Mouse (Mus musculus) forebrain, postnatal 0 days (tissue): ENCODE results near the gene Kdelr2. TPM values are rescaled to one million over a fixed set of nuclear protein-coding genes. Genes with fewer than 3 reads are reported as not detected.

ENCODE experiments used
- ATAC-seq: fragments of 200-750 bp; cut with Nextera tagmentation; 2 replicates; pipeline ENCODE4 v1.8.0; 2017; ENCODE audit warnings: mild to moderate bottlenecking, moderate library complexity
- DNase-seq: peaks from one replicate; pipeline ENCODE4 v3.0.0-alpha.2; 2015
- H3K27ac ChIP-seq: fragments of 300-500 bp; sonication (generic); 2 replicates; pipeline ENCODE4 v1.5.1; 2014; ENCODE audit warnings: low read depth, mild to moderate bottlenecking, antibody characterized with exemption, low read length, moderate library complexity, mixed read lengths
- H3K27me3 ChIP-seq: fragments of 300-500 bp; sonication (generic); 2 replicates; pipeline ENCODE4 v1.6.1; 2014; ENCODE audit warnings: mild to moderate bottlenecking, low read length, mixed read lengths; ENCODE audit not compliant: insufficient read depth
- H3K36me3 ChIP-seq: fragments of 300-500 bp; sonication (generic); 2 replicates; pipeline ENCODE4 v1.6.1; 2014; ENCODE audit warnings: mild to moderate bottlenecking, moderate library complexity; ENCODE audit not compliant: insufficient read depth
- H3K4me1 ChIP-seq: fragments of 300-500 bp; sonication (generic); 2 replicates; pipeline ENCODE4 v1.6.1; 2014; ENCODE audit warnings: antibody characterized with exemption; ENCODE audit not compliant: insufficient read depth
- H3K4me2 ChIP-seq: fragments of 300-500 bp; sonication (generic); 2 replicates; pipeline ENCODE4 v1.6.1; 2014; ENCODE audit warnings: low read depth, mild to moderate bottlenecking, moderate library complexity
- H3K4me3 ChIP-seq: fragments of 300-500 bp; sonication (generic); 2 replicates; pipeline ENCODE4 v1.5.1; 2014; ENCODE audit warnings: low read depth, low read length, mixed read lengths
- H3K9ac ChIP-seq: fragments of 300-500 bp; sonication (generic); 2 replicates; pipeline ENCODE4 v1.6.1; 2014; ENCODE audit warnings: mild to moderate bottlenecking
- H3K9me3 ChIP-seq: fragments of 300-500 bp; sonication (generic); 2 replicates; pipeline ENCODE4 v1.6.1; 2016; ENCODE audit warnings: low read length
- CTCF ChIP-seq: sonication (generic); IDR thresholded peaks from 2 replicates; pipeline ENCODE4 v1.5.1; 2016; ENCODE audit warnings: antibody characterized with exemption, control low read depth, low read depth
- WGBS: fragments of 180-500 bp; shearing (Covaris S2); extraction: QIAGEN DNeasy Blood & Tissue Kit; methylation state at CpG from one replicate; pipeline ENCODE4 v1.1.7; 2014; 5-methylcytosine and 5-hydroxymethylcytosine counted together
- polyA plus RNA-seq: library from polyadenylated mRNA; unstranded; fragments of >200 nt; fragmentation: Nextera tagmentation; extraction: Ambion mirVana; gene quantifications from 2 replicates; pipeline ENCODE4 v1.2.1, GENCODE M21; 2015
- total RNA-seq: library from RNA; depleted of rRNA; stranded (reverse); fragments of >200 nt; gene quantifications from 2 replicates; pipeline ENCODE4 v1.2.3, GENCODE M21; 2014

Gene Kdelr2
- total and polyA plus RNA-seq, 2 experiments from 2014 or later: 80.5 to 125 TPM

- 92% methylated on average over 12 of the region's 12 CpGs for WGBS
- ATAC-seq: no peak
Observed at GRCm38 (mm10) chr5:143400501-143400900, 3.1 kb upstream of the Kdelr2 start.

DNA sequence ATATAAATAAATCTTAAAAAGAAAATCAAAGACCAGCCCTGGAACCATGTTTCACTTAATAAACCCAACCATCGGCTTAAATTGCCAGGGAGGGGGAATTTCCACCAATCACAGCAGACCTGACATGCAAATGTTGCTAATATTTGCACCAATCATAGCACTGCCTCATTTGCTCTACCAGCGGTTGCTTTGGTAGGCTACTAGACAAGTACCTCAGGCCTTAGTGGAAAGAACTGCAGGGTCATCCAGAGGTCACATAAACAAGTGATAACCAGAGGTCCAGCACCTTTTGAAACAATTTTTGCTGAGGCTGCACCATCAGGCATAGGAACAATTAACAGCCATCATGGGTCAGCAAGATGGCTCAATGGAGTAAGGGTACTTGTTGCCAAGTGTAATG, 2.1 kb upstream of the Kdelr2 start:
- 0 out of 2 replicates have a peak, but pooled peaks cover 3% of the 10 kb centered on the region for H3K36me3 ChIP-seq
- DNase-seq (no peak), ATAC-seq (no peak)
- no peak for TF ChIP-seq CTCF
- H3K4me2 ChIP-seq: no peak overlapping the region
- H3K27me3 ChIP-seq: no peaks in the 10 kb centered on the region
- no peak overlapping the region for H3K27ac ChIP-seq
- no peak overlapping the region for H3K4me3 ChIP-seq
- 71% methylated on average over 2 of the region's 2 CpGs for WGBS
- H3K4me1 ChIP-seq: peaks cover 7% of the 10 kb centered on the region
- H3K9me3 ChIP-seq: no peaks in the 10 kb centered on the region
- no peak overlapping the region for H3K9ac ChIP-seq

More at GRCm38 (mm10) chr5:143400501-143400900, 3.1 kb upstream of the Kdelr2 start:
- no peak for TF ChIP-seq CTCF
- Histone ChIP-seq H3K9ac (no peak overlapping the region), H3K4me3 (no peak overlapping the region), H3K9me3 (no peaks in the 10 kb centered on the region), H3K4me2 (no peak overlapping the region), H3K36me3 (0 out of 2 replicates have a peak, but pooled peaks cover under 1% of the 10 kb centered on the region), H3K27me3 (no peaks in the 10 kb centered on the region), H3K4me1 (peaks cover 7% of the 10 kb centered on the region), H3K27ac (no peak overlapping the region)
- no peak for DNase-seq

- peak overlapping the region; percentile 94 for H3K4me3 ChIP-seq
- DNase-seq (no peak), ATAC-seq (peak; percentile 45; the same call in 1 of the 2 replicates)
- H3K27me3 ChIP-seq: no peaks in the 10 kb centered on the region
- H3K9me3 ChIP-seq: no peaks in the 10 kb centered on the region
- H3K27ac ChIP-seq: peak overlapping the region; percentile 81
- H3K36me3 ChIP-seq: peaks cover 13% of the 10 kb centered on the region; the same call in 1 of the 2 replicates
- peak overlapping the region; percentile 64 for H3K4me2 ChIP-seq
- peak overlapping the region; percentile 84 for H3K9ac ChIP-seq
- TF ChIP-seq CTCF: no peak
- WGBS: 3% methylated on average over 34 of the region's 34 CpGs
- peaks cover 7% of the 10 kb centered on the region for H3K4me1 ChIP-seq
Observed at GRCm38 (mm10) chr5:143404148-143404930, 701 bp downstream of the Kdelr2 start.

DNA sequence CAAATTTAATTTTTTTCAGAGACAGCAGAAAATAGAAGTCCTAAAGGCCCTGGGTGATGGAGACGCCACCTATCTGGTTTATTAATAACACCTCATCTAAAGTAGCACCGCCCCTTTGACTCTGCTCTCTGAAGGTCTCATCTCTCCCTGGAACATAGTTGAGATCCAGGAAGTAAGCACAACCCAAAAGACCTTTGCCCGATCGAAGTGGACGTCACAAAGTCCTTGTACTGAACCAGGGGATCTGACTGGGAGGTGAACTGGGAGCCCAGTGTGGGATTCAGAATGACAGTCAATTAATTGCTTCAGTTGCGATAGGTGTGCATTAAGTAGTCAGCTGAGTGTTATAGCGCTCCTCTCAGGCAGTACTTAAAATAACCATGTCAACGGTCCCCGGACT, 1.6 kb downstream of the Kdelr2 start:
- H3K4me3 ChIP-seq: peak overlapping the region; percentile 94; the same call in 1 of the 2 replicates
- H3K27ac ChIP-seq: no peak overlapping the region
- H3K36me3 ChIP-seq: peaks cover 13% of the 10 kb centered on the region; the same call in 1 of the 2 replicates
- H3K9ac ChIP-seq: no peak overlapping the region
- no peaks in the 10 kb centered on the region for H3K9me3 ChIP-seq
- H3K4me2 ChIP-seq: peak overlapping the region; percentile 64; the same call in 1 of the 2 replicates
- no peaks in the 10 kb centered on the region for H3K27me3 ChIP-seq
- H3K4me1 ChIP-seq: peaks cover 7% of the 10 kb centered on the region
- WGBS: 85% methylated on average over 9 of the region's 9 CpGs
- ATAC-seq: no peak
- no peak for DNase-seq
- TF ChIP-seq CTCF: no peak

- DNase-seq: no peak
- no peak overlapping the region for H3K4me2 ChIP-seq
Observed at GRCm38 (mm10) chr5:143406548-143406947, 2.9 kb downstream of the Kdelr2 start.

GRCm38 (mm10) chr5:143409239-143409638, 5.6 kb downstream of the Kdelr2 start:
- no peak for DNase-seq
- 76% methylated on average over 3 of the region's 3 CpGs for WGBS

More at GRCm38 (mm10) chr5:143406548-143406947, 2.9 kb downstream of the Kdelr2 start:
- Histone ChIP-seq H3K4me1 (peaks cover 7% of the 10 kb centered on the region), H3K4me3 (no peak overlapping the region), H3K9ac (no peak overlapping the region), H3K27ac (no peak overlapping the region), H3K27me3 (no peaks in the 10 kb centered on the region), H3K36me3 (peaks cover 13% of the 10 kb centered on the region; the same call in 1 of the 2 replicates), H3K9me3 (no peaks in the 10 kb centered on the region)
- ATAC-seq: no peak
- TF ChIP-seq CTCF: no peak
- WGBS: 95% methylated on average over 9 of the region's 9 CpGs

GRCm38 (mm10) chr5:143410841-143411395, 7.3 kb downstream of the Kdelr2 start:
- H3K9me3 ChIP-seq: no peaks in the 10 kb centered on the region
- H3K27ac ChIP-seq: no peak overlapping the region
- ATAC-seq (no peak), DNase-seq (no peak)
- no peak for TF ChIP-seq CTCF
- H3K9ac ChIP-seq: no peak overlapping the region
- H3K4me2 ChIP-seq: no peak overlapping the region
- 91% methylated on average over 4 of the region's 4 CpGs for WGBS
- H3K4me1 ChIP-seq: no peaks in the 10 kb centered on the region
- no peak overlapping the region for H3K4me3 ChIP-seq
- no peaks in the 10 kb centered on the region for H3K27me3 ChIP-seq
- peaks cover 17% of the 10 kb centered on the region; the same call in 1 of the 2 replicates for H3K36me3 ChIP-seq

More at GRCm38 (mm10) chr5:143409239-143409638, 5.6 kb downstream of the Kdelr2 start:
- Histone ChIP-seq H3K4me1 (peaks cover 5% of the 10 kb centered on the region), H3K4me2 (no peak overlapping the region), H3K9me3 (no peaks in the 10 kb centered on the region), H3K27ac (no peak overlapping the region), H3K27me3 (no peaks in the 10 kb centered on the region), H3K9ac (no peak overlapping the region), H3K36me3 (peaks cover 16% of the 10 kb centered on the region; the same call in 1 of the 2 replicates), H3K4me3 (no peak overlapping the region)
- no peak for TF ChIP-seq CTCF
- ATAC-seq: no peak
